Mouse (Mus musculus) cerebellum, adult 2 months (tissue): ENCODE results near the gene Gm47791. TPM values are rescaled to one million over a fixed set of nuclear protein-coding genes. Genes with fewer than 3 reads are reported as not detected.

Experiments used
- DNase-seq, 2 experiments: peaks; one replicate each; pipeline ENCODE4 v3.0.0; 2021
- H3K27ac ChIP-seq: fragments of 200-500 bp; 2 replicates; pipeline ENCODE4 v1.5.1; 2012; ENCODE audit warnings: low read length, control low read depth, inconsistent platforms; ENCODE audit not compliant: insufficient read depth
- H3K27me3 ChIP-seq: fragments of 200-500 bp; 2 replicates; pipeline ENCODE4 v1.6.1; 2012; ENCODE audit warnings: inconsistent platforms, mild to moderate bottlenecking, low read length, moderate library complexity; ENCODE audit not compliant: control insufficient read depth, insufficient read depth
- H3K4me1 ChIP-seq: fragments of 200-500 bp; 2 replicates; pipeline ENCODE4 v1.6.1; 2011; ENCODE audit warnings: low read length; ENCODE audit not compliant: control insufficient read depth, insufficient read depth
- H3K4me3 ChIP-seq: fragments of 200-500 bp; replicated peaks from 2 replicates; pipeline ENCODE3; 2011; ENCODE audit warnings: mild to moderate bottlenecking, low read depth, low read length, control low read depth; ENCODE audit not compliant: insufficient read depth
- CTCF ChIP-seq: fragments of 200-500 bp; IDR thresholded peaks from 2 replicates; pipeline ENCODE4 v1.5.1; 2011; ENCODE audit warnings: low read depth, mild to moderate bottlenecking, control low read depth, low read length, moderate library complexity, borderline replicate concordance; ENCODE audit not compliant: insufficient read depth
- POLR2A ChIP-seq: fragments of 200-500 bp; IDR thresholded peaks from 2 replicates; pipeline ENCODE4 v1.6.1; 2011; ENCODE audit warnings: low read length, control low read depth, borderline replicate concordance; ENCODE audit not compliant: insufficient read depth
- WGBS: fragments of 180-500 bp; shearing (Covaris S2); methylation state at CpG from one replicate; pipeline ENCODE4 v1.1.7; 2018; 5-methylcytosine and 5-hydroxymethylcytosine counted together
- polyA plus RNA-seq: library from polyadenylated mRNA; depleted of rRNA; stranded (reverse); fragments of >200 nt; gene quantifications from 2 replicates; pipeline ENCODE4 v1.2.3, GENCODE M21; 2012; rRNA removed

Gene Gm47791
- polyA plus RNA-seq, 1 experiment, result not detected

DNA sequence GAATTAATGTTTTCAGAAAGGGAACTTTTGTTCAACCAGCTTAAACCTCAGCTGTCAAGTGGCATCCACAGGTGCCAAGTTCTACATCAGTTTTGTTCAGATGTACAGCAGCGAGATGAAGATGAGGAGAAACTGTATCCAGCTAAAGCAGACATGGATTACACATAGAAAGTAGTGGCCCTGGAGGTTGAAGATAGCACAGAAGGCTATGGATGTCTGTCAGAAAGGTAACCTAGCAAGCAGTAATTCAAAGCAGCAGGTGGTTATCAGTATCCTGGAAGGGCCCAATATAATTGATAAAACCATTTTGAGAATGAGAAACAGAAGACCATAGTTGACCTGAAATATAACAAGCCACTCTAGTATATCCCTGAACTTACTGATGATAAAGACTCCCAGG lies 37.7 kb downstream of the Gm47791 start:
- 89% methylated on average over 1 of the region's 1 CpGs for WGBS

GRCm38 (mm10) chr1:82726482-82726881 lies 44.6 kb downstream of the Gm47791 start:
- Histone ChIP-seq H3K4me3 (no peak overlapping the region), H3K27me3 (no peaks in the 10 kb centered on the region), H3K4me1 (no peaks in the 10 kb centered on the region), H3K27ac (no peak overlapping the region)
- TF ChIP-seq CTCF (no peak), POLR2A (no peak)
- DNase-seq, result no peak
- whole genome bisulfite sequencing, result 94% methylated on average over 5 of the region's 5 CpGs

More for the DNA sequence above, 37.7 kb downstream of the Gm47791 start:
- Histone ChIP-seq H3K4me3 (no peak overlapping the region), H3K4me1 (no peaks in the 10 kb centered on the region), H3K27me3 (no peaks in the 10 kb centered on the region), H3K27ac (no peak overlapping the region)
- no peak for TF ChIP-seq POLR2A
- no peak for TF ChIP-seq CTCF
- no peak for DNase-seq

DNA sequence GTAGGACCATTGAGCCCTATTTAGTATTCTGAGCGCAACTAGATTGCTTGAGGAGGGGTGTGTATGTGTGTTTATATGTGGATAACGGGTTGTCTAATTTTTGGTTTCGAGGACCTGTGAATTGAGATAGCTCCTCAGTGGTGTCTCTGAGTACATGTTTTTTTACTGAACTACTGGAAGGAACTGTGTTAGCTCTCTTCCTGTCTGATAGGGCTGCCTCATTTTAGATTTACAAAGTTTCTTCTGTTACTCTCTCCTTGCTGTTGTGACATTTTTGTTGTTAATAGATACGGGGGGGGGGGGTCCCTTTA lies 45.2 kb downstream of the Gm47791 start:
- Histone ChIP-seq H3K27ac (0 out of 2 replicates have a peak overlapping the region, but pooled peaks have one; percentile 47), H3K4me3 (peak overlapping the region; percentile 74), H3K27me3 (no peaks in the 10 kb centered on the region), H3K4me1 (no peaks in the 10 kb centered on the region)
- WGBS, result 44% methylated on average over 4 of the region's 4 CpGs
- TF ChIP-seq CTCF (no peak), POLR2A (no peak)
- no peak for DNase-seq

DNA sequence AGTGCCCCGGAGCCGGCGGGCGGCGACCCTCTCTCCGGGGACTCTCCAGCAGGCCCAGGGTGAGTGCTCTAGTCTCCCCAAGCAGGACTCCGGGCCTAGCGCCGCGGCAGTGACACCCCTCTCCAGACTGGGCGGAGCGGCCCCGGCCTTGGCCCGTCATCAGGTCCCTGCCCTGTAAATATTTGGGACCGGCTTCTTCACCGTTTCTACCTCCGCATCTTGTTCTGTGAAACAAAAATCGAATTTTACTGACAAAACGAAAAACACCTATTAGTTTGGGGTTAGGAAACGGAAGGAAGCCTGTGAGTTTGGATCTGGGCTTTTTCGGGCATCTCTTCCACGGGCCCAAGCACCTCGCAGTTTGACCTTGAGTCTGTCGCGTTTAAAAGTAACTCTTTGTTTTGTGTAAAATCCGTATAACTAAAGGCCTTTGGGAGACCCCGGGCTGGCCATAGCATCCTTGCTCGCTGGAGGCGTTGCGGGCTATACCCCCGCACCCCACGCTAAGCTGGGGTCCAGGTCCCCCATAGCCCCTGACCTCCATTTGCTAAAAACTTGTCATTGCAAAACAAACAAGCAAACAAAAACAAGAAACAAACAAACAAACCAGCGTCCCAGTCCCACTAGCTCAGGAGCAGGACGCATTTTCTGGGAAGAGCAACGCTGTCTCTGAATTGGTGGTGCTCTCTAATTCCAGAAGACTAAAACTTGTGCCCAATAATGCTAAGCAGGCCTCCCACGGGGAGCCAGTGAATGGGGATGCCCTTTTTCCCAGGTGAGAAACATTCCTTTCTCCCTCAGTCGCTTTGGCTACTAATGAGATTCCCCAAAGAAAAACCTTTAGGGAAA lies 45.8 kb downstream of the Gm47791 start:
- peak in 1 of 2 experiments; percentile 14 for DNase-seq
- no peak for TF ChIP-seq POLR2A
- TF ChIP-seq CTCF, result no peak
- Histone ChIP-seq H3K27me3 (no peaks in the 10 kb centered on the region), H3K27ac (peak overlapping the region; percentile 78; the same call in 1 of the 2 replicates), H3K4me3 (peak overlapping the region; percentile 74), H3K4me1 (no peaks in the 10 kb centered on the region)
- WGBS, result under 1% methylated on average over 37 of the region's 37 CpGs

GRCm38 (mm10) chr1:82724339-82725025 lies 46.6 kb downstream of the Gm47791 start, which contains the start of gene Mff:
TSS of gene Mff (plus strand) at chr1:82724890.
- TF ChIP-seq POLR2A (peak; percentile 67; the same call in 1 of the 2 replicates), CTCF (no peak)
- H3K27ac ChIP-seq, result peak within 1 kb of the TSS; percentile 78; the same call in 1 of the 2 replicates
- WGBS, result 9% methylated on average over 38 of the region's 38 CpGs
- H3K27me3 ChIP-seq, result no peaks in the 10 kb centered on the region
- DNase-seq, result peak; percentile 95 to 96
- peak within 1 kb of the TSS; percentile 74 for H3K4me3 ChIP-seq
- no peaks in the 10 kb centered on the region for H3K4me1 ChIP-seq

Other genes starting within 250 kb of the Gm47791 start
- 0.39 and 0.44 TPM in 2 replicates for gene Col4a4, start 184.4 kb downstream of the Gm47791 start, polyA plus RNA-seq
- gene Col4a3, start 184.3 kb downstream of the Gm47791 start, polyA plus RNA-seq, result 0.54 and 0.82 TPM in 2 replicates
- 396 and 404 TPM in 2 replicates for gene Mff, start 46.4 kb downstream of the Gm47791 start, polyA plus RNA-seq
- not detected in 2 replicates for gene Tm4sf20, start 2.8 kb downstream of the Gm47791 start, polyA plus RNA-seq
- 43.1 and 47.2 TPM in 2 replicates for gene Agfg1, start 68.2 kb upstream of the Gm47791 start, polyA plus RNA-seq
- gene A030005L19Rik, start 142.1 kb upstream of the Gm47791 start, polyA plus RNA-seq, result 2.3 and 2.7 TPM in 2 replicates
- 0.20 TPM in 1 of 2 replicates, not detected in the other for gene A030014E15Rik, start 153.7 kb upstream of the Gm47791 start, polyA plus RNA-seq
- gene Gm6217, start 160.2 kb upstream of the Gm47791 start, polyA plus RNA-seq, result not detected in 2 replicates
- not detected in 2 replicates for gene A030003K21Rik, start 172.1 kb upstream of the Gm47791 start, polyA plus RNA-seq
- gene Gm7544, start 184.8 kb upstream of the Gm47791 start, polyA plus RNA-seq, result not detected in 2 replicates
- gene Gm47955, start 189.0 kb upstream of the Gm47791 start, polyA plus RNA-seq, result not detected in 2 replicates
- gene Gm47959, start 229.3 kb upstream of the Gm47791 start, polyA plus RNA-seq, result not detected in 2 replicates